Mouse (Mus musculus) lung, postnatal 0 days (tissue): Measurements from ENCODE around the gene Lzts2. TPM values are rescaled to one million over a fixed set of nuclear protein-coding genes. Genes with fewer than 3 reads are reported as not detected.
A peak's percentile ranks its signal among the peaks of the same experiment; 100 is the strongest.

ENCODE experiments used
- ATAC-seq: fragments of 200-750 bp; cut with Nextera tagmentation; 2 replicates; pipeline ENCODE4 v1.8.0; 2017; ENCODE audit warnings: moderate library complexity
- DNase-seq: peaks from one replicate; pipeline ENCODE4 v3.0.0-alpha.2; 2016; ENCODE audit warnings: low spot score
- H3K27ac ChIP-seq: fragments of 300-500 bp; sonication (generic); 2 replicates; pipeline ENCODE4 v1.5.1; 2014; ENCODE audit warnings: antibody characterized with exemption, mild to moderate bottlenecking, low read length, mixed read lengths
- H3K27me3 ChIP-seq: fragments of 300-500 bp; sonication (generic); replicated peaks from 2 replicates; pipeline ENCODE4 v1.6.1; 2014; ENCODE audit warnings: low read length, mixed read lengths; ENCODE audit not compliant: insufficient read depth
- H3K36me3 ChIP-seq: fragments of 300-500 bp; sonication (generic); 2 replicates; pipeline ENCODE4 v1.6.1; 2014; ENCODE audit warnings: low read length, mixed read lengths; ENCODE audit not compliant: insufficient read depth
- H3K4me1 ChIP-seq: fragments of 300-500 bp; sonication (generic); 2 replicates; pipeline ENCODE4 v1.6.1; 2014; ENCODE audit warnings: antibody characterized with exemption, low read depth, low read length, mixed read lengths; ENCODE audit not compliant: insufficient read depth
- H3K4me2 ChIP-seq: fragments of 300-500 bp; sonication (generic); replicated peaks from 2 replicates; pipeline ENCODE4 v1.6.1; 2014; ENCODE audit warnings: low read depth, mild to moderate bottlenecking, low read length, moderate library complexity, mixed read lengths
- H3K4me3 ChIP-seq: fragments of 300-500 bp; sonication (generic); 2 replicates; pipeline ENCODE4 v1.5.1; 2014; ENCODE audit warnings: low read depth, low read length
- H3K9ac ChIP-seq: fragments of 300-500 bp; sonication (generic); replicated peaks from 2 replicates; pipeline ENCODE4 v1.6.1; 2014; ENCODE audit warnings: low read depth, mild to moderate bottlenecking
- H3K9me3 ChIP-seq: fragments of 300-500 bp; sonication (generic); 2 replicates; pipeline ENCODE4 v1.6.1; 2016; ENCODE audit warnings: low read length, mixed read lengths
- CTCF ChIP-seq: IDR thresholded peaks from 2 replicates; pipeline ENCODE4 v1.5.1; 2016; ENCODE audit warnings: antibody characterized with exemption, mild to moderate bottlenecking
- EP300 ChIP-seq: IDR thresholded peaks from 2 replicates; pipeline ENCODE4 v1.6.1; 2016; ENCODE audit warnings: antibody characterized with exemption, mild to moderate bottlenecking, control low read depth
- WGBS: fragments of 180-500 bp; shearing (Covaris S2); extraction: QIAGEN DNeasy Blood & Tissue Kit; methylation state at CpG from one replicate; pipeline ENCODE4 v1.1.7; 2014; 5-methylcytosine and 5-hydroxymethylcytosine counted together
- polyA plus RNA-seq: library from polyadenylated mRNA; unstranded; fragments of >200 nt; fragmentation: Nextera tagmentation; extraction: Ambion mirVana; gene quantifications from 2 replicates; pipeline ENCODE4 v1.2.1, GENCODE M21; 2015

Gene Lzts2
- polyA plus RNA-seq, 1 experiment from 2014 or later: 56.0 TPM

GRCm38 (mm10) chr19:44997786-44998185 lies 16.4 kb upstream of the Lzts2 start:
- Histone ChIP-seq H3K36me3 (no peaks in the 10 kb centered on the region), H3K4me3 (no peak overlapping the region), H3K9ac (no peak overlapping the region), H3K9me3 (no peaks in the 10 kb centered on the region), H3K27me3 (no peaks in the 10 kb centered on the region), H3K27ac (no peak overlapping the region), H3K4me2 (no peak overlapping the region), H3K4me1 (no peaks in the 10 kb centered on the region)
- TF ChIP-seq CTCF: no peak
- no peak for TF ChIP-seq EP300
- no peak for DNase-seq
- WGBS: 76% methylated on average over 11 of the region's 11 CpGs
- no peak for ATAC-seq

- TF ChIP-seq CTCF (no peak), EP300 (no peak)
- no peak for DNase-seq
- Histone ChIP-seq H3K27me3 (no peaks in the 10 kb centered on the region), H3K27ac (no peak overlapping the region), H3K36me3 (no peaks in the 10 kb centered on the region), H3K4me3 (no peak overlapping the region), H3K9ac (no peak overlapping the region), H3K4me1 (no peaks in the 10 kb centered on the region), H3K9me3 (no peaks in the 10 kb centered on the region), H3K4me2 (no peak overlapping the region)
- WGBS: 78% methylated on average over 8 of the region's 8 CpGs
- no peak for ATAC-seq
Observed at GRCm38 (mm10) chr19:44999647-45000046, 14.6 kb upstream of the Lzts2 start.

GRCm38 (mm10) chr19:45002301-45002700 lies 11.9 kb upstream of the Lzts2 start:
- 67% methylated on average over 3 of the region's 3 CpGs for WGBS

GRCm38 (mm10) chr19:45003740-45004516 lies 10.3 kb upstream of the Lzts2 start:
- TF ChIP-seq EP300 (no peak), CTCF (no peak)
- Histone ChIP-seq H3K9me3 (no peaks in the 10 kb centered on the region), H3K4me2 (no peak overlapping the region), H3K4me1 (peaks cover 14% of the 10 kb centered on the region), H3K27me3 (no peaks in the 10 kb centered on the region), H3K27ac (no peak overlapping the region), H3K4me3 (no peak overlapping the region), H3K9ac (no peak overlapping the region), H3K36me3 (no peaks in the 10 kb centered on the region)
- WGBS: 89% methylated on average over 7 of the region's 7 CpGs
- ATAC-seq (no peak), DNase-seq (no peak)

More at GRCm38 (mm10) chr19:45002301-45002700, 11.9 kb upstream of the Lzts2 start:
- H3K27me3 ChIP-seq: no peaks in the 10 kb centered on the region
- no peak overlapping the region for H3K4me3 ChIP-seq
- H3K36me3 ChIP-seq: no peaks in the 10 kb centered on the region
- H3K4me2 ChIP-seq: no peak overlapping the region
- H3K4me1 ChIP-seq: peaks cover 11% of the 10 kb centered on the region
- DNase-seq (no peak), ATAC-seq (no peak)
- peak; percentile 46 for TF ChIP-seq CTCF
- no peak for TF ChIP-seq EP300
- no peak overlapping the region for H3K27ac ChIP-seq
- H3K9ac ChIP-seq: no peak overlapping the region
- H3K9me3 ChIP-seq: no peaks in the 10 kb centered on the region

- H3K4me1 ChIP-seq: peaks cover 14% of the 10 kb centered on the region
- no peaks in the 10 kb centered on the region for H3K27me3 ChIP-seq
- peak within 1 kb of the TSS; percentile 96 for H3K4me3 ChIP-seq
- no peaks in the 10 kb centered on the region; the same call in 1 of the 2 replicates for H3K36me3 ChIP-seq
- ATAC-seq (no peak), DNase-seq (peak; percentile 69)
- H3K9me3 ChIP-seq: no peaks in the 10 kb centered on the region
- WGBS: 11% methylated on average over 16 of the region's 16 CpGs
- H3K9ac ChIP-seq: peak within 1 kb of the TSS; percentile 82
- no peak for TF ChIP-seq EP300
- TF ChIP-seq CTCF: no peak
- peak within 1 kb of the TSS; percentile 90 for H3K4me2 ChIP-seq
- H3K27ac ChIP-seq: peak within 1 kb of the TSS; percentile 85
Observed at GRCm38 (mm10) chr19:45005444-45005843, 8.8 kb upstream of the Lzts2 start, which contains the start of gene Twnk. TSS of gene Twnk (plus strand) at chr19:45005663.

- TF ChIP-seq EP300 (no peak), CTCF (no peak)
Observed at GRCm38 (mm10) chr19:45005957-45006712, 8.1 kb upstream of the Lzts2 start, which contains the start of gene Mrpl43. TSS of gene Mrpl43 (minus strand) at chr19:45006442.

More at GRCm38 (mm10) chr19:45005957-45006712, 8.1 kb upstream of the Lzts2 start, which contains the start of gene Mrpl43:
- Histone ChIP-seq H3K36me3 (no peaks in the 10 kb centered on the region; the same call in 1 of the 2 replicates), H3K9me3 (no peaks in the 10 kb centered on the region), H3K27me3 (no peaks in the 10 kb centered on the region), H3K4me2 (peak within 1 kb of the TSS; percentile 90), H3K27ac (peak within 1 kb of the TSS; percentile 85), H3K4me3 (peak within 1 kb of the TSS; percentile 96), H3K9ac (peak within 1 kb of the TSS; percentile 82), H3K4me1 (peaks cover 14% of the 10 kb centered on the region)
- DNase-seq: peak; percentile 98
- under 1% methylated on average over 79 of the region's 82 CpGs for WGBS
- ATAC-seq: peak; percentile 98
